Mouse (Mus musculus) megakaryocyte, embryonic 14.5 days (primary cell): Measurements from ENCODE around the gene Gphb5.

Experiments used
- FLI1 ChIP-seq: IDR thresholded peaks from 2 replicates; pipeline ENCODE4 v1.6.1; 2012; ENCODE audit warnings: low read length, inconsistent platforms, mixed read lengths
- GATA1 ChIP-seq: IDR thresholded peaks from 3 replicates; pipeline ENCODE4 v1.6.1; 2012; ENCODE audit warnings: mixed read lengths, low read length, inconsistent platforms, borderline replicate concordance

GRCm38 (mm10) chr12:75368527-75368926, 48.1 kb downstream of the Gphb5 start:
- TF ChIP-seq GATA1 (no peak), FLI1 (no peak)
